Mouse (Mus musculus) intestine, embryonic 15.5 days (tissue): ENCODE results near the gene Gnpnat1. TPM values are rescaled to one million over a fixed set of nuclear protein-coding genes. Genes with fewer than 3 reads are reported as not detected.
"Not testable (repeated sequence)": the region's sequence is repeated elsewhere in the genome, so short reads cannot be mapped to it uniquely, and the experiment has no call there.

Experiments used
- ATAC-seq: fragments of 200-750 bp; cut with Nextera tagmentation; 2 replicates; pipeline ENCODE4 v1.8.0; 2017; ENCODE audit warnings: moderate TSS enrichment, moderate library complexity
- H3K27ac ChIP-seq: fragments of 300-500 bp; sonication (generic); 2 replicates; pipeline ENCODE4 v1.5.1; 2015; ENCODE audit warnings: mild to moderate bottlenecking, inconsistent platforms
- H3K27me3 ChIP-seq: fragments of 300-500 bp; sonication (generic); replicated peaks from 2 replicates; pipeline ENCODE4 v1.6.1; 2015; ENCODE audit warnings: inconsistent platforms
- H3K36me3 ChIP-seq: fragments of 300-500 bp; sonication (generic); 2 replicates; pipeline ENCODE4 v1.6.1; 2015; ENCODE audit warnings: inconsistent platforms
- H3K4me1 ChIP-seq: fragments of 300-500 bp; sonication (generic); replicated peaks from 2 replicates; pipeline ENCODE4 v1.6.1; 2015; ENCODE audit warnings: inconsistent platforms
- H3K4me2 ChIP-seq: fragments of 300-500 bp; sonication (generic); replicated peaks from 2 replicates; pipeline ENCODE4 v1.6.1; 2015; ENCODE audit warnings: mild to moderate bottlenecking, inconsistent platforms
- H3K4me3 ChIP-seq: fragments of 300-500 bp; sonication (generic); replicated peaks from 2 replicates; pipeline ENCODE4 v1.5.1; 2015; ENCODE audit warnings: inconsistent platforms
- H3K9ac ChIP-seq: fragments of 300-500 bp; sonication (generic); 2 replicates; pipeline ENCODE4 v1.6.1; 2015; ENCODE audit warnings: inconsistent platforms
- H3K9me3 ChIP-seq: fragments of 300-500 bp; sonication (generic); 2 replicates; pipeline ENCODE4 v1.6.1; 2016; ENCODE audit warnings: inconsistent platforms
- WGBS: fragments of 180-500 bp; shearing (Covaris S2); methylation state at CpG from one replicate; pipeline ENCODE4 v1.1.7; 2015; 5-methylcytosine and 5-hydroxymethylcytosine counted together
- polyA plus RNA-seq: library from polyadenylated mRNA; unstranded; fragments of >200 nt; fragmentation: Nextera tagmentation; extraction: Ambion mirVana; gene quantifications from 2 replicates; pipeline ENCODE4 v1.2.1, GENCODE M21; 2015

Gene Gnpnat1
- polyA plus RNA-seq = 60.0 and 69.2 TPM in 2 replicates

DNA sequence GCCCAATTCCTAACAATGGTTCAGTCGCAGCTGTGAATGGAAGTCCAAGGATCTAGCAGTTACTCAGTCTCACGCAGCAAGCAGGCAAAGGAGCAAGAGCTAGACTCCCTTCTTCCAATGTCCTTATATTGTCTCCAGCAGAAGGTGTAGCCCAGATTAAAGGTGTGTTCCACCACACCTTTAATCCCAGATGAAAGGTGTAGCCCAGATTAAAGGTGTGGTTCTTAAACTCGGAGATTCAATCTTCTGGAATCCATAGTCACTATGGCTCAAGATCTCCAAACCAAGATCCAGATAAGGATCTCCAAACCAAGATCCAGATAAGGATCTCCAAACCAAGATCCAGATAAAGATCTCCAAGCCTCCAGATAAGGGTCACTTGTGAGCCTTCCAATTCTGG, at the start of gene Gnpnat1:
Gnpnat1 (minus strand) TSS at position 101 of the 400 bp plus-strand sequence.
- H3K36me3 ChIP-seq, H3K27me3 ChIP-seq, H3K4me1 ChIP-seq, ATAC-seq, H3K4me2 ChIP-seq, H3K4me3 ChIP-seq, H3K9ac ChIP-seq, H3K9me3 ChIP-seq, H3K27ac ChIP-seq: not testable (repeated sequence)
- 75% methylated on average over 2 of the region's 3 CpGs for WGBS

DNA sequence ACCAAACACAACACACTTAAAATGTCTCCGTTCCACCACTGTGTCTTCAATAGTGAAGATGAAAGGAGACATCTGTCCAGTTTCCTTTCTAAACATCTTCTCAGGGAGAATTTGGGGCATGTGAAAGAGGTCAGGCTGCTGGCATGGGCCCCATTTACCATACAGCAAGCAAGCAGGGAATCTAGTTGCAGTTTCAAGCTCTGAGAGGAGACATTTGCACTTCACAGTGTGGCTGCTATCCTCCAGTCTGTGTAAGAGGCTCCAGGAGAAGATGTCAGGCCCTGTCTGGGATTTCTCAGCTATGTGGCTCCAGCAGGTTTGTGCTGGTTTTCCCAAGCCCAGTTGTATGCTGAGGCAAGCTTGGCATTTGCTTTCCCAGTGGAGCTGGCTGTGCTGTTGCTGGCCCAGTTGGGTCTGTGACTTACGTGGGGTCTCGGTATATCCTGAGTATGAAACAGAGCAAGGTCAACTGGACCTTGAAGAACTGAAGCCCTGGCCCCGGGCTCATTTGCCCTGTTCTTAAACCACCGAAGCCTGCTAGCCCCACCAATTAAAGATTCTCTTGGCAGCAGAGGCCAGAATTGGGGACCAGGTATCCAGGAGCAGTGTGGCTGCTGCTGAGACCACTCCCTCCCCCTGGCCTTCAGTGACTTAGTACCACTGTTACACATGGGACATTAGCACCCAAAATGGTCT, 49.0 kb upstream of the Gnpnat1 start:
- Histone ChIP-seq H3K27me3 (no peaks in the 10 kb centered on the region), H3K4me1 (peaks cover 20% of the 10 kb centered on the region), H3K27ac (peak overlapping the region; percentile 74), H3K9me3 (no peaks in the 10 kb centered on the region), H3K9ac (no peak overlapping the region), H3K36me3 (no peaks in the 10 kb centered on the region), H3K4me3 (no peak overlapping the region), H3K4me2 (no peak overlapping the region)
- ATAC-seq = 0 out of 2 replicates have a peak, but pooled peaks have one; percentile 21
- WGBS = 54% methylated on average over 5 of the region's 5 CpGs

DNA sequence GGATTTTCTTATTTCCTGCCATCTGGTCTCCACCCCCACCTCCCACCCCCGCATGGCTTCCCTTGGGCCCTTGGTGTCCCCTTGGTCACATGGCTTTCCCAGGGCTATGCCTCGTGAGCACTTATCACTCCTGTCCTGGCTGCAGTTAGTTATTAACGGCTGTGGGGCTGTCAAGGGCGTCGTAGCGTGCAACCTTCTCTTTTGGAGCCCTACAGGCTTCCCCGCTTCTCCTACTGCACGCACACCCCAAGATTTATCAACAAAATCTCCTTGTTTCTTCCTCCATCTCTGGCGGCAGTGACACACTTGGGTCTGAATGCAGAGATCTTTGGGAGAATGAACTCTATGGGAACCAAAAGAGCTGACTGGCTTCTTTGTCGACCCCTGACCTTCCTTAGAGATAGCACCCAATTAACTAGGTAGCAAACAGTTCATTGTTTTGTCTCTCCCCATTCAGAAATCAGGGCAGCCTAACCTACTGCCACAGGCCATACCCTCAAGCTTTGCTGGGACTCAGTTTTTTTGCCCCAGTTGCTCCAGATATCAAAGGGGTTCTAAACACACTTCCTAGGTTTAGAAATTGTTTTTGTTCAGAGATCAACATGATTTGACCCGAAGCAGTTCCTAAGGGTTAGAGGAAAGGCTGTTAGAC, 48.3 kb upstream of the Gnpnat1 start:
- Histone ChIP-seq H3K4me3 (no peak overlapping the region), H3K27me3 (no peaks in the 10 kb centered on the region), H3K9ac (no peak overlapping the region), H3K27ac (peak overlapping the region; percentile 74), H3K4me1 (peaks cover 20% of the 10 kb centered on the region), H3K9me3 (no peaks in the 10 kb centered on the region), H3K4me2 (peak overlapping the region; percentile 26), H3K36me3 (no peaks in the 10 kb centered on the region)
- peak; percentile 83 for ATAC-seq
- 16% methylated on average over 11 of the region's 11 CpGs for WGBS

DNA sequence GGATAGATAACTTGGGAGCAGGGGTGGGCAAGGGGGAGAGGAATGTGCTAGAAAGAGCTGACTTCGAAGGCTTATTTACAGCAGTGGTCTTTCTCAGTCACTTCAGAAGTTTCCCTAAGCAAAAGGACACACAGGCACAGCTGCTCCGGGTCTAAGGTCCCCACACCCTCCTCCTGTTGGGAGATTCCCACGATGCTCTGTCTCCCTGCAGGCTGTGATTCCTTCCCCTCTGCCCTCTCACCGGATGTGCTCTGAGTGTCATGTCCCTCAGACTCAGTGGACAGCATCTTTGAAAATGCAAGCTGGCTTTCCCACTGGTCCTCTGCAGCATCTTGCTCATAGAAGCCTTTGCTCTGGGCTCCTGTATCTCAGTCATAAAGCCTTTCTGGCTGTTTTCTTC, 47.4 kb upstream of the Gnpnat1 start:
- 29% methylated on average over 4 of the region's 4 CpGs for WGBS
- ATAC-seq = no peak
- Histone ChIP-seq H3K27ac (peak overlapping the region; percentile 74; the same call in 1 of the 2 replicates), H3K9ac (no peak overlapping the region), H3K27me3 (no peaks in the 10 kb centered on the region), H3K36me3 (no peaks in the 10 kb centered on the region), H3K4me2 (no peak overlapping the region), H3K4me1 (peaks cover 20% of the 10 kb centered on the region), H3K4me3 (no peak overlapping the region), H3K9me3 (no peaks in the 10 kb centered on the region)

DNA sequence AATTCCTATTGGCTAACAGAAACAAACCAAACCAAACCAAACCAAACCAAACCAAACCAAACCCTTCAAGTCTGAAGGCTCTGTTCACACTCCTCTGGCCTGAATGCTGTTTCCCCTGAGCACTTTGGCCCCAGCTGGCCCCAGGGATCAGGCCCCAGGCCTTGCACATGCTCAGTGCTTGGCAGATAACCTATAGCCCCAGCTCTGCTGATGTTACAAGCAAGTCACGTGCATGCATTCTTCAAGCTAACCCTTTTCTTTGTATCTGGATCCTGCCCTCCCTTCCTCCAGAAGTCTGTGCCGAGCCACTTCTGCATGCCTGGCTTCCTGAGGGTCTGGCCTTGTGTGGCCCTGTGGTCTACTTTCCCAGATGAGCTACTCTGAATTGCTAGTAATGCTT, 46.4 kb upstream of the Gnpnat1 start:
- Histone ChIP-seq H3K27ac (no peak overlapping the region), H3K36me3 (no peaks in the 10 kb centered on the region)

DNA sequence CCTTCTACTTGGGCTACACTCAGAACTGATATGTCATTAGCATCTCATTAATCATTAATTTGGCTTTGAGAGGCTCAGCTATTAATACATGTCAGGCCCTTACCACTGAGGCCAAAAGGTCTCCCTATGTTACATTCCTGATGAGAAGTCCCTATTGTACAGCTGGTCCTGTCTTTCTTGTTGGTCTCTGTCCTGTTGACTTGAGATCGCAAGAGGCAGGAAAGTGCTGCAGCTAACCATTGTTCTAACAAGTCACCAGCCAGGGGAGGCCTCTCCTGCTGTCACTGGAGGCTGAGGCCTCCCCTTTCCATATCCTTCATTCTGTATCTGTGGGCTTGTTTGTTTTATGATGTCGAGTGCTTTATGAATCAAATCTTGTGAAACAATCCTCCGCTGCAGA, 42.1 kb upstream of the Gnpnat1 start:
- Histone ChIP-seq H3K4me2 (no peak overlapping the region), H3K36me3 (no peaks in the 10 kb centered on the region), H3K27ac (no peak overlapping the region), H3K4me1 (peaks cover 12% of the 10 kb centered on the region; the same call in 1 of the 2 replicates), H3K4me3 (no peak overlapping the region), H3K9me3 (no peaks in the 10 kb centered on the region), H3K9ac (no peak overlapping the region), H3K27me3 (no peaks in the 10 kb centered on the region)
- WGBS = 59% methylated on average over 3 of the region's 3 CpGs
- no peak for ATAC-seq

More for the DNA sequence above, 46.4 kb upstream of the Gnpnat1 start:
- no peak overlapping the region for H3K9ac ChIP-seq
- H3K4me3 ChIP-seq = no peak overlapping the region
- H3K9me3 ChIP-seq = no peaks in the 10 kb centered on the region
- H3K27me3 ChIP-seq = no peaks in the 10 kb centered on the region
- H3K4me1 ChIP-seq = peaks cover 18% of the 10 kb centered on the region
- WGBS = 37% methylated on average over 2 of the region's 2 CpGs
- no peak overlapping the region for H3K4me2 ChIP-seq
- peak; percentile 55; the same call in 1 of the 2 replicates for ATAC-seq

DNA sequence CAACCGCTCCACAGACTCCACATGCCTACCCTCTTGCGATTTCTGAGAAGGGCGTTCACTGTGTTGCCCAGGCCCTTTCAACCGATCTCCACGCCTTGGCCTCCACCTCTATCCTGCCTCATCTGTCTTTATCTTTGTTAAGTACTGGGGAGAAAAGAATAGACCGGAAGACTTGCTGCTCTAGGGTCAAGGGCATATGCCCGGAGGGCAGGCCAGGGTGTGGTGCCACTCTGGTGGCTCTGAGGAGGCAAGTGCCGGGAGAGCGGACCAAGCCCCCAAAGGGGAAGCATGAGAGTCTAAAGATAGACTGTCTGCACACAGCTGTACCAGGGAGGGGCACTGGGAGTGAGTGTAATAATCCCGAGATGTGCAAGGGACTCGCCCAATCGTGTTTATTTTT, 40.7 kb upstream of the Gnpnat1 start:
- ATAC-seq = peak; percentile 13; the same call in 1 of the 2 replicates

DNA sequence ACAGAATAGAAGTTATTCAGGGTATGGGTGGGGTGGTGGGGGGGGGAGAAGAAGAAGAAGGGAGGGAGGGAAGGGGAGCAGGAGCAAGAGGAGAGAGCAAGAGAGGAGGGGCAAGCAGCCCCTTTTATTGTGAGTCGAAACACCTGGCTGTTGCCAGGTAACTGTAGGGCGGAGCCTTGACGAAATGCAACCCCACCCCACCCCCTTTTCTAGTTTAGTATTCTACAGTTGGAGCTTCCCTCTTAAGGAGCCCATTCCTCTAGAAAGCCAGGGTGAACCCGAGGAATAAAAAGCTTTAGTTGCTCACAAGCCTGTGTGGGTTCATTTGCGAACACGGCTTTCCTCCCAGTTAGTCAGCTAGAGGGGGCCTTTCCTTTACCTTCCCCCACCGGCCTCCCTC, 40.2 kb upstream of the Gnpnat1 start:
- Histone ChIP-seq H3K27ac (no peak overlapping the region), H3K4me3 (no peak overlapping the region), H3K9ac (no peak overlapping the region), H3K9me3 (no peaks in the 10 kb centered on the region), H3K4me2 (no peak overlapping the region), H3K4me1 (0 out of 2 replicates have a peak, but pooled peaks cover 12% of the 10 kb centered on the region), H3K27me3 (no peaks in the 10 kb centered on the region), H3K36me3 (no peaks in the 10 kb centered on the region)
- 0 out of 2 replicates have a peak, but pooled peaks have one; percentile 15 for ATAC-seq
- WGBS = 49% methylated on average over 7 of the region's 7 CpGs

More for the DNA sequence above, 40.7 kb upstream of the Gnpnat1 start:
- no peaks in the 10 kb centered on the region for H3K36me3 ChIP-seq
- H3K27me3 ChIP-seq = no peaks in the 10 kb centered on the region
- H3K4me1 ChIP-seq = 0 out of 2 replicates have a peak, but pooled peaks cover 12% of the 10 kb centered on the region
- no peak overlapping the region for H3K4me2 ChIP-seq
- no peaks in the 10 kb centered on the region for H3K9me3 ChIP-seq
- H3K9ac ChIP-seq = no peak overlapping the region
- H3K27ac ChIP-seq = no peak overlapping the region
- WGBS = 51% methylated on average over 12 of the region's 12 CpGs
- H3K4me3 ChIP-seq = no peak overlapping the region

DNA sequence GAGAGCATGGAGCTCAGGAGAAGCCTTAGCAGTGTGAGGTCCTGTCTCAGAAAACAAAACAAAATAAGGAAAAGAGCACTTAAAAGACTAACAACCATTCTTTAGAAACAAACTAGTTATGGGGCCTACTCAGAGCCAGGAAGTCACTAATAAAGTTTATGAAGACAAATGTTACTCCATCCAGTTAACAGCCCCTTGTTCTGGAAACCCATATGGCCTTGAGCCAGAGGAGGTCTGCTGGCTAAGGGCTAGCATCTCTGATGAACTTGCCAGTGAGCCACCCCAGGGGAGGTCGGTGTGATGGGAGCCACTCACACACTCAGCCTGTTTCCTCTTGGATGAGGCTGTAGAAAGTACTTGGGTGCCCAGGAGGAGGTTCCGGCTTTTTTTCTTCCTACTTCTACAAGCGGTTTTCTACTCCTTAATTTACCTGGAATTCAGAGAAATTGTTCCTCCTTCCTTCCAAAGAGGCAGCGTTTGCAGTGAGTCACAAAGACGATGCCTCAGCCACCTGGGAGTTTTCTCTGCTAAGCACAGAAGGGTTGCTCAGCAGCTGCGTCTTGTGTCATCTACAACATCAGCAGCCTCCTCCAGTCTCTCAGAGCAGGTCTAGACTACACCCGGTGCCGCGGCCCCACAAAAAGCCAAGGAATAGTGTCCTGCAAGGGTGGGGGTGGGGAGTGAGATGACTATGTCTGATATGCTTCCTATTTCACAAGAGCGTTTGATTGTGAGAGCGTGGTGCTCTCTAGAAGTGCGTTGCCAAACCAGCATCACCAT, 38.3 kb upstream of the Gnpnat1 start:
- Histone ChIP-seq H3K9me3 (no peaks in the 10 kb centered on the region), H3K36me3 (no peaks in the 10 kb centered on the region), H3K4me3 (no peak overlapping the region), H3K9ac (no peak overlapping the region), H3K27me3 (no peaks in the 10 kb centered on the region), H3K4me1 (0 out of 2 replicates have a peak, but pooled peaks cover 12% of the 10 kb centered on the region), H3K27ac (peak overlapping the region; percentile 38; the same call in 1 of the 2 replicates), H3K4me2 (no peak overlapping the region)
- WGBS = 47% methylated on average over 12 of the region's 12 CpGs
- ATAC-seq = peak; percentile 52

DNA sequence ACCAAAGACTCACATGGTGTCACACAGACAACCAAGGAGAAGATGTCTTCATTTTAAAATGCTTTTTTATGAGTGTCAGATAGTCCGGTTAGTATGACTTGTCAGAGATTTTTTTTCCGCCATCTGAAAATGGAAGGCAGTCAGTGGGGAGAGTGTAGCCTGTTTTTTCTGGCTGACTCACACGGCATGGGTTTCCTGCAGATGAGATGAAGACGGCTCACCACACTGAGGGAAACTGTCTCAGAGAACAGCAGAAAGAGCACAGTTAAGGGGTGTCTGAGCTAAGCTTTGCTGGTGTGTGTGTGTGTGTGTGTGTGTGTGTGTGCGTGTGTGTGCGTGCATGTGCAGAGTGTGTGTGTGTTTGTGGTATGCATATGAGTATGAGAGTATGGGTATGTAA, 36.6 kb upstream of the Gnpnat1 start:
- Histone ChIP-seq H3K4me2 (no peak overlapping the region), H3K9ac (no peak overlapping the region), H3K36me3 (no peaks in the 10 kb centered on the region), H3K4me1 (0 out of 2 replicates have a peak, but pooled peaks cover 12% of the 10 kb centered on the region), H3K27me3 (no peaks in the 10 kb centered on the region), H3K9me3 (no peaks in the 10 kb centered on the region), H3K4me3 (no peak overlapping the region), H3K27ac (no peak overlapping the region)
- ATAC-seq = no peak
- 74% methylated on average over 6 of the region's 6 CpGs for WGBS

DNA sequence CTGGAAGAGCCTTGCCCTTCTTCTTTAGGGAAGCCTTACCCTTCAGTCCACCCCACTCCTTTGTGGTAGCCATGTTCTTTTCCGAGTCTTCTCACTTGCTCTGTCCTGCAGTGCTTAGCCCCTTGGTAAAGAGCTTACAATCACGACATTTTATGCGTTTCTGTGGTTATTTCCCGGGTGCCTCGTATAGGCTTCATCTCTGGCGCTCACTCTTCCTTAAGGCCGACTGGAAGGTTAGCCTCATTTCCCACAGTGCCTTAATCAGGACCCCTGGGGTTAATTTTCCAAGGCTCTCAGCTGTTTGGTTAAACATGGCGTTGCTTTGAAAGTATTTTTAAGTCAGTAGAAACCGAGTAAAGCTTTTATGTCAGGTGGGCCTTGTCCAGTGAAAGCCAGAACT, 34.7 kb upstream of the Gnpnat1 start:
- H3K4me1 ChIP-seq = 0 out of 2 replicates have a peak, but pooled peaks cover 5% of the 10 kb centered on the region
- H3K9me3 ChIP-seq = no peaks in the 10 kb centered on the region
- no peak overlapping the region for H3K27ac ChIP-seq
- no peak overlapping the region for H3K4me2 ChIP-seq
- no peaks in the 10 kb centered on the region for H3K36me3 ChIP-seq
- ATAC-seq = no peak
- 87% methylated on average over 9 of the region's 9 CpGs for WGBS
- H3K9ac ChIP-seq = no peak overlapping the region
- no peak overlapping the region for H3K4me3 ChIP-seq
- no peaks in the 10 kb centered on the region for H3K27me3 ChIP-seq

DNA sequence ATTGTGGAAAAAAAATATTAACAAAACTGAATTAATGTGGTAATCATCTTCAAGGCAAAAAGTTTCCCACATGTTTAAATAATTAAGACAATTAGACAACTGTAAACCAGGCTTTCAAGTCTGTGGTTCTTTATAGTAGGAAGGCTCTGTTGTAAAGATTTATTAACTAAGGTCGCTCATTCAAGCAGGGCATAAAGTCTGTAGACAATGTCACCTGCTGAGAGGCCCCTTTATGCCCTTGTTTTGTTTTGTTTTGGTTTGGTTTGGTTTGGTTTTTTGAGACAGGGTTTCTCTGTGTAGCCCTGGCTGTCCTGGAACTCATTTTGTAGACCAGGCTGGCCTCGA, 34.2 kb upstream of the Gnpnat1 start:
- Histone ChIP-seq H3K9me3 (no peaks in the 10 kb centered on the region), H3K36me3 (no peaks in the 10 kb centered on the region), H3K4me1 (0 out of 2 replicates have a peak, but pooled peaks cover 5% of the 10 kb centered on the region), H3K4me2 (no peak overlapping the region), H3K27ac (no peak overlapping the region), H3K4me3 (no peak overlapping the region), H3K9ac (no peak overlapping the region), H3K27me3 (no peaks in the 10 kb centered on the region)
- WGBS = 88% methylated on average over 2 of the region's 2 CpGs
- ATAC-seq = no peak
